Mouse (Mus musculus) lung, postnatal 25 days (tissue): ENCODE results near the gene Ncoa1.
A peak's percentile ranks its signal among the peaks of the same experiment; 100 is the strongest.
"Not testable (repeated sequence)": the region's sequence is repeated elsewhere in the genome, so short reads cannot be mapped to it uniquely, and the experiment has no call there.

Source experiments
- DNase-seq: peaks from one replicate; pipeline ENCODE4 v3.0.0; 2022; ENCODE audit warnings: low spot score

Gene Ncoa1

DNA sequence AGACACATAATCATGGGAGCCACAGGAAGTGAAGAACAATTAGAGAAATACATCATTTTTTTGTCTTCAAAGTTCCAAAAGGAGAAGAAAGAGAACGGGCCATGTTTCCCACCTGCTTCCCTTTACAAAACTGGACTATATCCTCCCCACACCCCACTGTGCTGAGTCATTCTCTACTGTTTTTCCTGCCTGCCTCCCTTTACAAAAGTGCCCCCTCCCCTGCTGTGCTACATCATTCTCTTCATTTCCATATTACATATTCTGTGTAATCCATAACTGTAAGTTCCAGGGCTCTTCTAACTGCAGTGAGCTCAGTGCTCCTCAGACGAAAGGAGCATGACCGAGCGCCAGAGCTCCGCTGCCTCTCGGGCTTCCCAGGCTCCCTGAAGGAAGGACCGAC lies 80.8 kb downstream of the Ncoa1 start:
- no peak for DNase-seq

DNA sequence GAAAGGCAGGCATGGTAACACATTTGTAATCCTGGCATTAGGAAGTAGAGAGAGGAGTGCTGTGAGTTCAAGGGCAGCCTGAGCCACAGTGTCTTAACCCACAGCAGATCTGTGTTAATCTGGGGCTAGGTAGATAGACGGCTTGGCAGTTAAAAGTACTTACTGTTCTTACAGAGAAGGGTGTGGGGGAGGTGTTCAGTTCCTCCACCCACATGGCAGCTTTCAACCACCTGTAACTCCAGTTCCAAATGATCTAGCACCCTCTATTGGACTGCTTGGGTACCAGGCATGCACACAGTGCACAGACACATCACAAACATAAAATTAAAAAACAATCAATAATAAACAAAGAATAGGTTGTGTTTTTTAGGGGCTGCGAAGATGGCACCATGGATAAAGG lies 84.4 kb downstream of the Ncoa1 start:
- no peak for DNase-seq

DNA sequence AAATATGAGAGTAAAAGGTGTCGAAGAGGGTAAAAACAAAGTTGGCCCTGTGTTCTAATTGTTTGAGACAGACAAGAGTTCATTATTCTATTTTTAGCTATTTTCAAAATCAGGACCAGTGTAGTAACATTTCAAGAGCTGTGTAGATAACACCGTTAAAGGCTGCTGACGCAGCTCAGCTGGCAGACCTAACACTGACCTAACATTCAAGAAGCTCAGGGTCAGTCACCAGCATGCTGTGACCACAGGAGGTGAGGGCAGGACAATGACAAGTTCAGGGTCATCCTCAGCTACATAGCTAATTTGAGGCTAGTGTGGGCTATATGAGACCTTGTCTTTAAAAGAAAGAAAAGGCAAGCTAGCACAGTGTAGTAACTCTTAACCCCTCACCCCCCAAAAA lies 84.9 kb downstream of the Ncoa1 start:
- no peak for DNase-seq

DNA sequence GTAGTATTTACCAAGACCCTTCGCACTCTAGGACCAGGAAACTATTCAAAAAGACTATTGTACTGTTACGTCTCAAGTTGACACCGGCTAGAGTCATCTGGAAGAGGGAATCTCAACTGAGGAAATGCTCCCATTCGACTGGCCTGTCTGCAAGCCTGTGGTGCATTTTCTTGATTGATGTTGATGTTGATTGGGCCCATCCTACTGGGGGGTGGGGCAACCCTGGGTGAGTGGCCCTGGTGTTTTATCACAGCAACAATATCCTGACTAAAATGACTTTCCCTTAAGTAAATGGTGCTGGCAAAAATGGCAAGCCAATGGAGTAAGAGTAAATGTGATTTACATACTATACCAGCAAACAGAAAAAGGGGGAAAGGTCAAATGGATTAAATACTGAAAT lies 85.7 kb downstream of the Ncoa1 start:
- DNase-seq = no peak

DNA sequence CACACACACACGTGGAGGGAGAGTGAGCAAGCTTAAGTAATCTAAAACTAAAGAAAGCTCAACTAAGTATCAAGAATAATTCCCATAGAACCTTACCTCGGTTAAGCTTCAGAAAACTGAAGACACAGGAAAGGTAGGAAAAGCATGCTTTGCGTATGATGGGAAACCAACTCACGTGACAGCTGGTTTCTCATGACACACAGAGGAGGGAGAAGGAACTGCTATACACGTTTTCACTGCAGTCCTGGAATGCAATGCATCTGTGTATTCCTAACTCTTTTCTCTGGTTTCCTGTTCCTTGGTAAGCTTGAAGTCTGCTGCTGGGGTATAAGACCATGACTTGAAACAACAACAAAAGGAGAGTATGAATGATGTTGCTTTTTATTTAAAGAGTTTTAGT lies 86.3 kb downstream of the Ncoa1 start:
- no peak for DNase-seq

DNA sequence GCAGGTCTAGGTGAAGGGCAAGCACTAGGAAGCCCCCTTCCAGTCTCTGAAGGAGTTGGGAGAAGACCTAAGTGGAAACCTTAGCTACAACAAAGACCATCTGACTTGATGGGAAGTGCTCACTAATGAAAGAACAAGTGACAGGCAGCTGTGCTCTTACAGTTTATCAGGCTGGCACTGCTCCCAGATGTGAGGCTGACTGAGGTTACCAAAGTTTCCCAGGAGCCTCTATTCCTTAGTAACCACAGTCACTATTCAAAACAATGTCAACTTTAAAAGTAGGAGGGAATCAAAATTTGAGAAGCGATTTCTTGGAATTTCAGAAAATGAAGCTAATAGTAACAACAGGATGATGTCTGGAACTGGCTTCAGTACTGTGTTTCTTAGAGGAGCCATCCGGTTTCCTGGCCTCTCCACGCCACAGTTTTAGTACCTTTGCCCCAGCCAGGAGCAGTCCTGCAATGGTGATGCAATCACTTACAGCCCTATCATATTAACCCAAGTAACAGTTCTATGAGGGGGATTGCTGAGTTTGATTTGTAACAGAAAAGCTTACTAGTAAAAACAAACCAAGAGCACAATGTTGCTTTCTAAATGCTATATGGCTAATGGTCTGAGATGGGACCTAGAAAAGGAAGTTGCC lies 90.8 kb downstream of the Ncoa1 start:
- DNase-seq = peak; percentile 53

DNA sequence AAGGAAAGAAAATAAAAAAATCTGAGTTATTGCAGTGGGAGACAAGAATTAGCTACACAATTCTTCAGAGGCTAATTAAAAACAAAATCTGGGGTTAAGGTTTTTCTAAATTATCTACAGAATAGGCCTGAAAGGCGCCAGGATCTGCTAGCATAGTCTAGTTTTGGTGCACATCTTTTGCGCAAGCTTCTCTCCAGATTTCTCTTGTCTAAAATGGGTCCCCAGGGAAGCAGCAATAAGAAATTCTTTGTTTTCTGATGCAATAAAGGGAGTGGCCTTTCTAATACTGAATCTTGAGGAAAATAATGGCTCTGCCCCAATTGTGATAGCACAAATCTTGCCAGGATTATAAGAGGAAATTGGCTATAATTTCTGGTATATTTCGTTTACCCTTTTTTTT lies 93.9 kb downstream of the Ncoa1 start:
- DNase-seq = no peak

DNA sequence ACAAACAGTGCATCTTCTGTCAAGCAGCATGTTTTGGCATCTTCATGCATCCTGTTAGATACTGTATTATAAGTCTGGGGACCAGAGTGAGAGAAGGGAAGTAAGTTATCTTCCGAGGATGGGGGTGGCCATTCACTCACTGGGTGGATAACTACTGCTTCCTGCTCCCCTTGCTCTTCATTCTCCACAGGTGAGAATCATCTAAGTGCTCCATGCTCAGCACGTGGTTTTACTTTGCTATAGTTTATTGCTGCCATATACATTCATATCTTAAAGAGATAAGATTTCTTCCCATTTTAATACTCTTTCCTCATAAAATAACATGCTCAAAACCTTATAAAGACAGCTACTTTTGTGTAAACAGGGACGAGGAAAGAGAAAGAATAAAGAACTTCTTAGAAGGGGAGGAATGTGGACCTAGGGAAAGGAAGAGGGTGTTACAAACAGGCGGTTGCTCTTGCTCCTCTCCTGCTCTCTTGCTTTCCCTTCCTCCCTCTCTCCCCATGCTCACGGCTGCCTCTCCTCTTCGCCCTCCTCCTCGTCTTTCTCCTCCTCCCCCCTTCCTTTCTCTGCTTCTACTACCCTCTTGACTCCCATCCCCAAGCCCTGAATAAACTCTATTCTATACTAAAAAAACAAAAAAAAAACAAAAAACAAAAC lies 97.6 kb downstream of the Ncoa1 start:
- no peak for DNase-seq

DNA sequence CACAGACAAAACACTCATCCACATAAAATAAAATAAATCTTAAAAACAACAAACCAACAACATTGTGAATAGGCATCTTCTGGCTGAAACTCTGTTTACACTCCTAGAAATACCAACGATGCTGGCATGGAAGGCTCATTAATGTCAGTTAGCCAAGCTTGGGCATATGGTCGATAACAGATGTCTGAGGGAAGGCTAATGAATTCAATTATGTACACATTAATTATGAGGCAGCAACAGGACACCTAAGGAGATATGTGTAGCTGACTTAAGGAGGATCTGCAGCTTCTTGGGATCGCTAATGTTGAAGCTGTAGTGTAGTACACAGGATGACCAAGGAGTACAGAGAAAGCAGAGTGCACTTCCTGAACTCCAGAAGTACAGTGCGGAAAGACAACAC lies 100.5 kb downstream of the Ncoa1 start:
- DNase-seq = no peak

DNA sequence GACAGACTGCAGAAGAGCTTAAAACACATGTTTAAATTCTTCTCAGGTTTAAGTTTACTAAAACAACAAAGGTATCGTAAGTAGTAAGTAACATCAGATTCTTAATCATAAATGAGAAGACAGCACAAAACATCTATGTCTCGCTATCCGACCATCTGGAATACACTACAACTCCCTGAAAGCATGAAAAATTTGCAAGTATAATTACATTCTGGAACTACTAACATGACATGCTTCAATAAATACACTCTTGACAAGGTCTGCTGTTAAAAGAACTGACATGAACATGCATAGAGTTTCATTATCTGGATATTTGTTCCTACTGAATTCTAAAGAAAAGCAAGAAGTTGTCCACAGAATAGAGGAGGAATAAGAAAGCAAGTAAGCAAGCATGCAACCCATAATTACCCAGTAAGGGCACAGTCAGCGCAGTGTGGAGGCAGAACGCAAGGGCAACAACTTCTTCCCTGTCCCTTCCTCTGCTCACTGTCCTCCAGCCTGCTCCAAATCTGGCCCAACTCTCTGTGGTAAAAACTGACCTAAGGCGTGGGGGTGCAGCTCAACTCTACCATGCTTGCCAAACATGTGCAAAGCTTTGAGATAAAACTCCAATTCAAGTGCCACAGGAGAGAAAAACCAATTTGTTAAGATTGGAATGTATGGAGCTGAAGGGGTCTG lies 102.0 kb downstream of the Ncoa1 start:
- DNase-seq = no peak

DNA sequence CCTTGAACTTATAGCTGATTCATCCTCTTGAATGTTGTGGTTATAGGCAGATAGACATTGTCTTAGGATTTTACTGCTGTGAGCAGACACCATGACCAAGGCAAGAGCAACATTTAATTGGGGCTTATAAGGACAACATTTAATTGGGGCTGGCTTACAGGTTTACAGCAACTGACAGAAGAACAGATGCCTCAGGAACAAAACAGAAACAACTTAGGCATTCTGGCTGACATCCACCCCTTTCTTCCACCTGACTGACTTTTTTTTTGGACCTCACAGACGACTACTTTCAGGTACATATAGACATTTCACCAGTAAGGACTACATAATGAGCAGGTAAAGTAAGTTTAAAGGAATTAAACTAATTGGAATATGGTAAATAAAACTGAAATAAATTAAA lies 105.6 kb downstream of the Ncoa1 start:
- no peak for DNase-seq

DNA sequence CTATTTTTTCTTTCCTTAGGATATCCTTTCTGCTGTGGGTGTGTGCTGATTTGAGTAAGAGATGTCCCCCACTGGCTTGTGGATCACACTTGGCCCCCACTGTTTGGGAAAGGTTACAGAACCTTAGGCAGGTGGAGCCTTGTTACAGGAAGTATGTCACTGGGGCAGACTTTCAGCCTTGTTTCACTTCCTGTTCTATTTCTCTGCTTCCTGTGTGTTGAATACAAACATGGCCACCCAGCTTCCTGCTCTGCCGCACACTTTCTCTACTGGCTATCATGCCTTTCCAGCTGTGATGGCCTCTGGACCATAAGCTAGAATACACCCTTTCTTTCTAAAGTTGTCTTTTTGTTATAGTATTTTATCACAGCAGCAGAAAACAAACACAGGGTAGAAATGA lies 111.0 kb downstream of the Ncoa1 start:
- no peak for DNase-seq

DNA sequence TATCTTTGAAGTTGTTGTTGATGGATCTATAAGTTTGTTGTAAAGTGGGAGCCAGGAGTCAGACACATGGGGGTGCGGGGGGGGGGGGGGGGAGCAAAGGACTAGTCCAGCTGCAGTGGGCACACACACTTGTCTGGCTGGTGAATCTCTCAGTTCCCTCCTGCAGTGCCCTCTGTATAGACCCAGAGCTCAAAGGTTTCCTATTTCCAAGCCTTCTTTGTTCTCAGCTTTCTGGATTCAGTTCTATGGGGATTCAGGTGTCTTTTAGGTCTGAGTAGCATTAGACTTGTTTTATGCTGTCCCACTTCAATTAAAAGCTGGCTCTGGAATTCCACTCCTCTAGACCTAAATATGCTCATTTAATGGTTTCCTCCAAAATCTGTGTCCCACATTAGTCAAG lies 117.5 kb downstream of the Ncoa1 start:
- no peak for DNase-seq

DNA sequence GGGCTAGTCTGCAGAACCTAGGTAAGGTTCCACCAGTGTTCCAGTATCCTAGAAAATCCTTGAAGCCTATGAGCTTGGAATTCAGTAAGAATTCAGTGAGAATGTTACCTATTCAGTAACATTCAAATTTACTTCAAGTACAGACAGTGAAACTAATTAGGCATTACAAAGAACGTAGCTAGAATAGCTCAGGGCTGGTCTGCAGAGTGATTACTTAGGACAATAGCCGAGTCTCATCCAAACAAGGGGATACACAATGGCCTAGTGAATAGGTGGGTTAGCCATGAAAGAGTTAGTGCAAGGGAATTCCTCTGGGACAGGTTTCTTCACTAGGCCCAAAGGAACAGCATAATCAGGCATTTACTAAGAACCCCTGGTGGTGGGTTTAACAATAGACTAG lies 118.3 kb downstream of the Ncoa1 start:
- not testable (repeated sequence) for DNase-seq

DNA sequence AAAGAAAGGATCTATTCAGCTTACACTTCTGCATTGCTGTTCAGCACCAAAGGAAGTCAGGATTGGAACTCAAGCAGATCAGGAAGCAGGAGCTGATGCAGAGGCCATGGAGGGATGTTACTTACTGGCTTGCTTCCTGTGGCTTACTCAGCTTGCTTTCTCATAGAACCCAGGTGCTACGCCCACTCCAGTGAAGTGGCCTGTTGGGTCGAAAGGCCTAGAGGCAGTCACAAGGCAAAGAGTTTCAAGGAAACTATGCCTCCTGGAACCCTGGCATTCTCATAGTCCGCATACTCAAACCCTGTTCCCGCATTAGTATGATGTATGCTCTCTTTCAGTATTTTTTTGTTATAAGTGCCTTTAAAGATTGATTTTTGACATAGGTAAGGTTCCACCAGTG lies 118.9 kb downstream of the Ncoa1 start:
- no peak for DNase-seq

DNA sequence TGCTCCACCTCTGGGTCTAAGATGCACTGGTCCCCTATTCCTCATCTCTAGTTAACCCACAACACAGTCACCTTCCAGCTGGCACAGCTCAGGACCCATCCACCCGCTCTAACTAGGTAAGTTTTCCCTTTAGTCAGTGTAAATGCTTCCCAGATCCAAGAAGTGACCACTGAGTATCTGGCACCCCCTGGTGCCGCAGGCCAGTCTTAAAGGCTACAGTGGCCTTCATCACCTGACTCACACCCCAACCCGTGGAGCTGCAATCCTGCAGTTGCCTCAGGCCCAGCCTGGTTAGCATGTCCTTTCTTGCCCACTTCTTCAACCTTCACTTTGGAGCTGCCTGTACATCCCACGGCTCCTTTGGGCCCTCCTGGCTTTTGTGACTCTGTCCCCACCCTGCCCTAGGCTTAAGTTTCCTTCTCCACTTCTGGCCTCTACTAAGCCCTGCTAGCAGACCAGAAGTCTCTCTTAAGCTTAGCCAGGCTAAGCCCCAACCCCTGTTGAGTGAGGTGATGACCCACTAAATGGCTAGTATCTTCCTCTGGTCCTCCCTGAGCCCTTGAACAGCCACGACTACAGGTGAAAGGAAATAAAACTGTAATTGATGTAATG lies 120.0 kb downstream of the Ncoa1 start:
- DNase-seq = no peak

DNA sequence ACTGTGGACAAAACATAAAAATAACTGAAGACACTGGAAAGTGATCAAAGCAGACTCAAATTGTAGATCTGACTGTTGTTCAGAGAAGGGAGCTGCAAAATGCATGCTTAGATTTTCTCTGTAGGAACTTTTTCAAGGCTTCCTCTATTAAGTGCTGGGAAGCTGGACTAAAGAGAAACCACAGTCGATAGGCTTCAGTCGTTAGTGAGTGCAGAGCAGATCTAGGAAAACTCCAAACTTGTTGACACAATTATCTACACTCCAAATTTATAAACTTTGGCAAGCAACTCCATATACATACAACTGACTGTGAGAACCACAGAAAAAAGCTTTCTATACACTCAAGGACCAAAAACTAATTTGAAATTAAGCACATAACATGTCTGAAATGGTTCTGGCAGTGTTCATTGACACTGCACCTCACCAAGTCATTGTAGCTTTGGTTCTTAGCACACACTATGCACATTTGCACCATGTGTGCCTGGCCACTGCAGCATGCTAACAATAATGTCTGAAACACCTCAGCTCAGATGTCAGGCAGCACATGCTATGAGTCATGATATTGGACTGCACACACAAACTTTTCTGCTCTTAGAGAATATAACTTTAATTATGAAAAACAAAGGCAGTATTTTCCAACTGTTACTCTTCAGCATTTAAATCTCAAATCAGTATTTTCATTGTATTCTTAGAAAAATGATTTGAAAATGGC lies 121.8 kb downstream of the Ncoa1 start:
- DNase-seq = no peak

DNA sequence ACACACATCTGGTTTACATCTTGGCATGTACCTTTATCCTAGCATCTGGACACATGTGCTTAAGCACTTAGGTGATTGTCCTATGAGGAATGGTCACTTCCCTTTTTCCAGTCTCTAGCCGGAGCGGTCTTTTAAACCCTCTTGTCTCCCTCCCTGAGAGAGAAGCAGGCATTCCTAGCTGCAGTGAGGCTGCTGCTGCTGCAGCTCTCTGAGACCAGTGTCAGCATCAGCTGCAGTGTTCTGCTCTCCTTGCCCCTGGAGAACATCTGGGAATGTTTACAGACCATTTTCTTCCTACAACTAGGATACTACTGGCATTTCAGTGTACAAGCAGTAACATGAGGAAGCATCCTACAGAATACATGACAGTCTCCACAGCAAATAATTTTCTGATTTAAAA lies 133.8 kb downstream of the Ncoa1 start:
- DNase-seq = no peak

DNA sequence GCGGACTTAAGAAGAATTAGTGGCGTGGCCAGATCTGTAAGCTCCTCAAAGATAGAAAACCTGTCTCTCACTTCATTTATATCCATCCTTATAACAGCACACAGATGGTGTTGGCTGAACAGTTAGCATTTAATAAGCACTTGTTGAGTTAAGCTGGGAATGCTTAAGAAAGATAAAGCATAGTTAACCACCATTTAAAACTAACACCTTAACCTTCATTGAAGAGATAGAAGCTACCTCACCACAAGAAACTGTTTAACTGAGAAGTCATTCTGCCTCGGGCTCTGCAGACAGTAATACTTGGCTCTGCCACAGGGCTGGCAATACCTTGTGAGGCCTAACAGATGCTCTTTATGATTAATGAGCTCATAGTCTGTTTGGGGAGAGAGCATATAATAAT lies 134.9 kb downstream of the Ncoa1 start:
- DNase-seq = no peak

DNA sequence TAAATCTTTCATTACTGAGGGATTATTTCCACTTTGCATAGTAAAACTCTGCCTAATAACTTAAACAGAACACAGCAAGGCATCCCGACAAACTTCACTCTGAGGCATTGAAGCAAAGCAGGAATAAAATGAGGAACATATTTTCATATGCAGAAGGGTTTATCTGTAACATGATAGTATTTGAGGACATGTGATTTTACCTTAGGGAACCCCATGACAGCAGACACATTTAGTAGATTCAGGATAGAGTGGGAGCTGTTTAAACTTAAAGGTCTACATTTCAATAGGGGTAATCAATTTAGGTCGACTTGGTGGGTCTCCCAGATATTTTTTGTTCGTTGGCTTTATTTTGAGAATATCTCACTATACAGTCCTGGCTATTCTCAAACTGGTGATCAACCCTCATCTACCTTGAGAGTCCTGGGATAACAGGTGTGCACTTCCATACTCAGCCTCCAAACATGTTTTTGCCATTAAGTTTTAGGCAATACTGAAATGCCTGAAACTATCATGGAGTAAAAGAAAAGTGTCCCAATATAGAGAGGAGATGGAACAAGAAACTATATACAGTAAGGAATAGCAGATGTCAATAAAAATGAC lies 136.6 kb downstream of the Ncoa1 start:
- DNase-seq = no peak

DNA sequence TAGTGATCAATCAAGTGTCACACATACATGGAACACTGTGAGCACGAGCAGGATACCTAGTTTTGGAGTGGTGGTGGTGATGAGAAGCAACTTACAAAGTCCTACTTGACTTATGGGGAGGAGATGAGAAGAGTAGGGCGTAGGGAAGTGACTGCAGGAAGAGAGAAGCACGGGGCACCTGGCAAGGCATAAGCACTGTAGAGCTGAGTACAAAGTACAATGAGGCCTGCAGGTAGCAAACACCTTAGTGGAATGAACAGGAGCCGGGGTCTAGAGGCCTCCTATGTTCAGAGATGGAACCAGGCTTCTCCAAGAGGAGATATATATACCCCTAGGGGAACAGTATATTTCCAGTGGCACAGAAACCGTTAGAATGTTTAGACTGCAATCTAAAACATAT lies 153.4 kb downstream of the Ncoa1 start:
- DNase-seq = no peak

DNA sequence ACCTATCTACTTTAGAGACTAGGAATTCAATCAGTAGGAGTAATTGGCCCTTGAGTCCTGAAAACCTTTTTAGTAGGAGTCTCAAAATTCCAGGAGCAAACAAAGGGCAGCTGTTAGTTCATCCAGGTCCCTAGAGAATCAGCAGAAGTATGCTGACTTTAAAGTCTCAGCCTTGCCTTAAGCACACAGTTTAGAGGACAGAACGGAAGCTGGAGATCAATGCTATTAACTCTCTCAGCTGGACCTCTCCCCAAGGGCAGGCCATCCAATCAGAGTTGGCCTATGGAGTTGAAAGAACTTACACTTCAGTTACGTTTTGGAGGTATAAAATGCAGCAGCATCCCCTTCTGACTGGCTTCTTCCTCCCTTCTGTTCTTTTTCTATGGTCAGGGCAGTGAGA lies 154.8 kb downstream of the Ncoa1 start:
- DNase-seq = no peak
